Mouse (Mus musculus) telencephalon, adult 2 months (tissue): ENCODE measurements around the gene Vmn1r218.
"Not testable (repeated sequence)": the region's sequence is repeated elsewhere in the genome, so short reads cannot be mapped to it uniquely, and the experiment has no call there.

ENCODE experiments used
- DNase-seq: peaks from one replicate; pipeline ENCODE4 v3.0.0-alpha.2; 2011; ENCODE audit warnings: low read depth, low spot score

Vmn1r218 gene

GRCm38 (mm10) chr13:23133099-23133498 lies at the start of gene Vmn1r218:
Gene Vmn1r218 (plus strand): TSS chr13:23133155.
- DNase-seq, result no peak

GRCm38 (mm10) chr13:23094386-23094785 lies 38.6 kb upstream of the Vmn1r218 start:
- DNase-seq, result no peak

GRCm38 (mm10) chr13:23118126-23118525 lies 14.8 kb upstream of the Vmn1r218 start, which contains the start of gene Vmn1r217:
Gene Vmn1r217 (minus strand): TSS chr13:23118226.
- DNase-seq, result not testable (repeated sequence)

- DNase-seq, result no peak
Measured at GRCm38 (mm10) chr13:23120611-23121010, 12.3 kb upstream of the Vmn1r218 start.

- no peak for DNase-seq
Measured at GRCm38 (mm10) chr13:23133501-23133900, 546 bp downstream of the Vmn1r218 start.

GRCm38 (mm10) chr13:23138880-23139279 lies 5.9 kb downstream of the Vmn1r218 start:
- no peak for DNase-seq

- DNase-seq, result no peak
Measured at GRCm38 (mm10) chr13:23157848-23158247, 24.9 kb downstream of the Vmn1r218 start.

GRCm38 (mm10) chr13:23159012-23159411 lies 26.1 kb downstream of the Vmn1r218 start, which contains the start of gene Vmn1r219:
Gene Vmn1r219 (plus strand): TSS chr13:23159312.
- DNase-seq, result no peak

GRCm38 (mm10) chr13:23166471-23166870 lies 33.5 kb downstream of the Vmn1r218 start:
- DNase-seq, result not testable (repeated sequence)

GRCm38 (mm10) chr13:23187875-23188274 lies 54.9 kb downstream of the Vmn1r218 start, which contains the start of gene Vmn1r220:
Gene Vmn1r220 (minus strand): TSS chr13:23187975.
- no peak for DNase-seq
